Mouse (Mus musculus): ENCODE data around the gene Tango6.

GRCm38 (mm10) chr8:106829526-106830045 lies 146.7 kb downstream of the Tango6 start:
- TF ChIP-seq CTCF (IDR thresholded peaks at IDR 0.05; ENCODE audit: control insufficient read depth, insufficient read depth, insufficient read length), result no peak
- TF ChIP-seq MYOD1 (IDR thresholded peaks at IDR 0.05; ENCODE audit: control insufficient read depth, insufficient read length, low read depth), result no peak
- TF ChIP-seq USF1 (IDR thresholded peaks at IDR 0.05; ENCODE audit: low read depth), result no peak
- TF ChIP-seq CEBPB (IDR thresholded peaks at IDR 0.05; ENCODE audit: low read depth), result no peak

Data from C2C12 (cell line).